In genomic region chr3:36248446-36248845, GRCm38 (mm10) we compare ENCODE assay signal across 21 mouse cellular contexts. TPM values are rescaled to one million over a fixed set of nuclear protein-coding genes. Genes with fewer than 3 reads are reported as not detected.
"Had no signal": no experiment of that assay in that cellular context is flagged by ENCODE, and none has a peak within 500 bp of the region (broad histone marks: within the 10 kb centered on the region; RNA-seq: fewer than 3 reads in every experiment).

No protein-coding gene starts in this region.

- H3K4me3 ChIP-seq: kidney, embryonic 15.5 days; left cerebral cortex, adult 2 months; midbrain, embryonic 12.5 days; midbrain, embryonic 15.5 days; neural tube, embryonic 12.5 days; neural tube, embryonic 15.5 days had no signal

- DNase-seq: kidney, adult 11 months; kidney, adult 8-10 months; kidney, postnatal 14 days; kidney, postnatal 4 days; liver, postnatal 0 days; lung, embryonic 14.5 days; right cerebral cortex, adult 18-20 months; right cerebral cortex, postnatal 14 days; right cerebral cortex, postnatal 4 days; thymus, postnatal 25 days had no signal

- H3K36me3 ChIP-seq: kidney, embryonic 15.5 days; midbrain, embryonic 12.5 days; midbrain, embryonic 15.5 days; neural tube, embryonic 12.5 days; neural tube, embryonic 15.5 days had no signal

- H3K9me3 ChIP-seq: kidney, embryonic 15.5 days; midbrain, embryonic 12.5 days; midbrain, embryonic 15.5 days; neural tube, embryonic 12.5 days; neural tube, embryonic 15.5 days had no signal

- H3K27ac ChIP-seq: kidney, embryonic 15.5 days; left cerebral cortex, adult 2 months; liver, embryonic 14.5 days; macrophage; midbrain, embryonic 12.5 days; midbrain, embryonic 15.5 days; neural tube, embryonic 12.5 days; neural tube, embryonic 15.5 days had no signal

- H3K9ac ChIP-seq: kidney, embryonic 15.5 days; liver, embryonic 14.5 days; liver, postnatal 0 days; lung, embryonic 14.5 days; midbrain, embryonic 12.5 days; midbrain, embryonic 15.5 days; neural tube, embryonic 12.5 days; neural tube, embryonic 15.5 days had no signal

- H3K27me3 ChIP-seq: kidney, embryonic 15.5 days; midbrain, embryonic 12.5 days; midbrain, embryonic 15.5 days; neural tube, embryonic 12.5 days; neural tube, embryonic 15.5 days had no signal

- ATAC-seq: liver, postnatal 0 days; lung, postnatal 0 days; midbrain, embryonic 15.5 days had no signal

- H3K4me2 ChIP-seq: kidney, embryonic 15.5 days; lung, embryonic 14.5 days; midbrain, embryonic 12.5 days; midbrain, embryonic 15.5 days; neural tube, embryonic 12.5 days; neural tube, embryonic 15.5 days had no signal

- H3K4me1 ChIP-seq: kidney, embryonic 15.5 days; midbrain, embryonic 12.5 days; midbrain, embryonic 15.5 days; neural tube, embryonic 12.5 days; neural tube, embryonic 15.5 days had no signal

RNA-seq across cellular contexts. Expression of gene Qrfpr, which starts 26.3 kb away (rescaled TPM):
- polyA plus RNA-seq: kidney, embryonic 15.5 days; limb, embryonic 11.5 days; liver, embryonic 14.5 days; liver, postnatal 0 days; macrophage; midbrain, embryonic 12.5 days; neural tube, embryonic 12.5 days; stomach, embryonic 14.5 days had no signal
